Mouse (Mus musculus) heart, embryonic 14.5 days (tissue): ENCODE results near the gene Apoa2. TPM values are rescaled to one million over a fixed set of nuclear protein-coding genes. Genes with fewer than 3 reads are reported as not detected.

Source experiments
- ATAC-seq: fragments of 200-750 bp; cut with Nextera tagmentation; 2 replicates; pipeline ENCODE4 v1.8.0; 2017; ENCODE audit warnings: low read depth, moderate TSS enrichment; ENCODE audit not compliant: insufficient number of reproducible peaks, insufficient read depth, low FRiP score
- H3K27ac ChIP-seq, 2 experiments: fragments of 200-500 bp in 1 of 2; fragments of 300-500 bp in 1 of 2; sonication (generic) in 1 of 2; replicated peaks in 1 of 2; 2 replicates each; pipeline ENCODE4 v1.5.1; 2012 to 2014; ENCODE audit warnings: low read depth in 2 of 2, low read length in 2 of 2, control low read depth in 1 of 2, mild to moderate bottlenecking in 1 of 2, mixed read lengths in 1 of 2; ENCODE audit not compliant: control insufficient read depth in 1 of 2, insufficient read depth in 1 of 2
- H3K27me3 ChIP-seq: fragments of 300-500 bp; sonication (generic); 2 replicates; pipeline ENCODE4 v1.6.1; 2014; ENCODE audit warnings: mild to moderate bottlenecking, low read length, control low read depth; ENCODE audit not compliant: control insufficient read depth, insufficient read depth
- H3K36me3 ChIP-seq: fragments of 300-500 bp; sonication (generic); 2 replicates; pipeline ENCODE4 v1.6.1; 2014; ENCODE audit warnings: mild to moderate bottlenecking, control low read depth, low read length, mixed read lengths; ENCODE audit not compliant: control insufficient read depth, insufficient read depth
- H3K4me1 ChIP-seq, 2 experiments: fragments of 200-500 bp in 1 of 2; fragments of 300-500 bp in 1 of 2; sonication (generic) in 1 of 2; 2 replicates each; pipeline ENCODE4 v1.6.1; 2012 to 2014; ENCODE audit warnings: low read length in 2 of 2, control low read depth in 1 of 2, mixed read lengths in 1 of 2; ENCODE audit not compliant: control insufficient read depth in 2 of 2, insufficient read depth in 2 of 2
- H3K4me2 ChIP-seq: fragments of 300-500 bp; sonication (generic); 2 replicates; pipeline ENCODE4 v1.6.1; 2014; ENCODE audit warnings: mild to moderate bottlenecking, low read length
- H3K4me3 ChIP-seq, 2 experiments: fragments of 200-500 bp in 1 of 2; fragments of 300-500 bp in 1 of 2; sonication (generic) in 1 of 2; 2 replicates each; pipeline ENCODE4 v1.5.1; 2012 to 2014; ENCODE audit warnings: low read length in 2 of 2, mild to moderate bottlenecking in 2 of 2, control low read depth in 1 of 2, low read depth in 1 of 2, moderate library complexity in 1 of 2; ENCODE audit not compliant: control insufficient read depth in 1 of 2, insufficient read depth in 1 of 2
- H3K9ac ChIP-seq: fragments of 300-500 bp; sonication (generic); 2 replicates; pipeline ENCODE4 v1.6.1; 2014; ENCODE audit warnings: mild to moderate bottlenecking, low read length
- H3K9me3 ChIP-seq: fragments of 300-500 bp; sonication (generic); 2 replicates; pipeline ENCODE4 v1.6.1; 2016; ENCODE audit warnings: low read length, control low read depth; ENCODE audit not compliant: control insufficient read depth
- WGBS: fragments of 180-500 bp; shearing (Covaris S2); extraction: QIAGEN DNeasy Blood & Tissue Kit; methylation state at CpG from one replicate; pipeline ENCODE4 v1.1.7; 2014; 5-methylcytosine and 5-hydroxymethylcytosine counted together
- polyA plus RNA-seq: library from polyadenylated mRNA; unstranded; fragments of >200 nt; fragmentation: Nextera tagmentation; extraction: Ambion mirVana; gene quantifications from 2 replicates; pipeline ENCODE4 v1.2.1, GENCODE M21; 2014

Gene Apoa2
- polyA plus RNA-seq = 5.3 TPM in 2 replicates

- peaks cover 5 to 16% of the 10 kb centered on the region in 2 experiments for H3K4me1 ChIP-seq
- no peak within 1 kb of the TSS for H3K9ac ChIP-seq
- no peak within 1 kb of the TSS for H3K4me2 ChIP-seq
- H3K27ac ChIP-seq = peak within 1 kb of the TSS in 1 of 2 experiments; percentile 47; a peak in 1 of 4 replicates
- no peaks in the 10 kb centered on the region for H3K27me3 ChIP-seq
- peaks cover 8% of the 10 kb centered on the region for H3K36me3 ChIP-seq
- no peaks in the 10 kb centered on the region for H3K9me3 ChIP-seq
- H3K4me3 ChIP-seq = no peak within 1 kb of the TSS
- no peak for ATAC-seq
- WGBS = 84% methylated on average over 5 of the region's 5 CpGs
These were observed at the start of gene Apoa2 for GRCm38 (mm10) chr1:171224857-171225256. Gene Apoa2, plus strand, starts transcription at chr1:171225054.

- 56% methylated on average over 5 of the region's 5 CpGs for WGBS
- Histone ChIP-seq H3K27ac (peak overlapping the region in 1 of 2 experiments; percentile 44; a peak in 2 of 4 replicates), H3K9me3 (no peaks in the 10 kb centered on the region), H3K4me1 (peaks cover 7 to 18% of the 10 kb centered on the region in 2 experiments), H3K4me2 (no peak overlapping the region), H3K4me3 (no peak overlapping the region), H3K9ac (no peak overlapping the region), H3K36me3 (no peaks in the 10 kb centered on the region), H3K27me3 (no peaks in the 10 kb centered on the region)
- no peak for ATAC-seq
These were observed 45.2 kb upstream of the Apoa2 start for GRCm38 (mm10) chr1:171179487-171180171.

GRCm38 (mm10) chr1:171183025-171183424 is 41.8 kb upstream of the Apoa2 start:
- Histone ChIP-seq H3K27me3 (no peaks in the 10 kb centered on the region), H3K4me2 (no peak overlapping the region), H3K4me1 (peaks cover 20 to 36% of the 10 kb centered on the region in 2 experiments), H3K4me3 (no peak overlapping the region), H3K36me3 (no peaks in the 10 kb centered on the region), H3K9me3 (no peaks in the 10 kb centered on the region), H3K27ac (0 out of 4 replicates have a peak overlapping the region, but pooled peaks of 1 of the 2 experiments have one; percentile 84), H3K9ac (no peak overlapping the region)
- 84% methylated on average over 3 of the region's 3 CpGs for WGBS
- ATAC-seq = no peak

- Histone ChIP-seq H3K4me3 (no peak overlapping the region), H3K27ac (peak overlapping the region; percentile 67 to 84; a peak in 3 of 4 replicates), H3K36me3 (no peaks in the 10 kb centered on the region), H3K9me3 (no peaks in the 10 kb centered on the region), H3K4me2 (peak overlapping the region; percentile 31; the same call in 1 of the 2 replicates), H3K9ac (no peak overlapping the region; the same call in 1 of the 2 replicates), H3K27me3 (no peaks in the 10 kb centered on the region), H3K4me1 (peaks cover 23 to 39% of the 10 kb centered on the region in 2 experiments)
- WGBS = 16% methylated on average over 3 of the region's 3 CpGs
- ATAC-seq = no peak
These were observed 41.2 kb upstream of the Apoa2 start for GRCm38 (mm10) chr1:171183620-171184019.

- peak overlapping the region; percentile 31; the same call in 1 of the 2 replicates for H3K4me2 ChIP-seq
- no peak overlapping the region for H3K4me3 ChIP-seq
- no peaks in the 10 kb centered on the region for H3K27me3 ChIP-seq
- WGBS = 54% methylated on average over 7 of the region's 7 CpGs
- peak overlapping the region; percentile 64 to 84 for H3K27ac ChIP-seq
- H3K36me3 ChIP-seq = no peaks in the 10 kb centered on the region
- no peak overlapping the region; the same call in 1 of the 2 replicates for H3K9ac ChIP-seq
- no peaks in the 10 kb centered on the region for H3K9me3 ChIP-seq
- no peak for ATAC-seq
- H3K4me1 ChIP-seq = peaks cover 29 to 46% of the 10 kb centered on the region in 2 experiments
These were observed 40.5 kb upstream of the Apoa2 start for GRCm38 (mm10) chr1:171184314-171184713.

GRCm38 (mm10) chr1:171185655-171186054 is 39.2 kb upstream of the Apoa2 start:
- Histone ChIP-seq H3K4me3 (no peak overlapping the region), H3K9ac (no peak overlapping the region), H3K36me3 (no peaks in the 10 kb centered on the region), H3K27ac (peak overlapping the region in 1 of 2 experiments; percentile 46; a peak in 1 of 4 replicates), H3K9me3 (no peaks in the 10 kb centered on the region), H3K4me2 (no peak overlapping the region), H3K27me3 (no peaks in the 10 kb centered on the region), H3K4me1 (peaks cover 36 to 48% of the 10 kb centered on the region in 2 experiments)
- 61% methylated on average over 8 of the region's 8 CpGs for WGBS
- ATAC-seq = no peak

- Histone ChIP-seq H3K9ac (no peak overlapping the region), H3K4me2 (no peak overlapping the region), H3K4me3 (no peak overlapping the region), H3K4me1 (peaks cover 42 to 52% of the 10 kb centered on the region in 2 experiments), H3K27me3 (no peaks in the 10 kb centered on the region), H3K36me3 (no peaks in the 10 kb centered on the region), H3K9me3 (no peaks in the 10 kb centered on the region), H3K27ac (peak overlapping the region; percentile 3 to 90; a peak in 2 of 4 replicates)
- 73% methylated on average over 13 of the region's 13 CpGs for WGBS
- no peak for ATAC-seq
These were observed 36.8 kb upstream of the Apoa2 start for GRCm38 (mm10) chr1:171187851-171188700.
